Mouse (Mus musculus) kidney, postnatal 25 days (tissue): ENCODE measurements around the gene Doc2g.
"Not testable (repeated sequence)": the region's sequence is repeated elsewhere in the genome, so short reads cannot be mapped to it uniquely, and the experiment has no call there.

ENCODE experiments used
- DNase-seq, 2 experiments: peaks; one replicate each; pipeline ENCODE4 v3.0.0; 2021; ENCODE audit warnings: mixed read lengths in 2 of 2

The Doc2g gene

DNA sequence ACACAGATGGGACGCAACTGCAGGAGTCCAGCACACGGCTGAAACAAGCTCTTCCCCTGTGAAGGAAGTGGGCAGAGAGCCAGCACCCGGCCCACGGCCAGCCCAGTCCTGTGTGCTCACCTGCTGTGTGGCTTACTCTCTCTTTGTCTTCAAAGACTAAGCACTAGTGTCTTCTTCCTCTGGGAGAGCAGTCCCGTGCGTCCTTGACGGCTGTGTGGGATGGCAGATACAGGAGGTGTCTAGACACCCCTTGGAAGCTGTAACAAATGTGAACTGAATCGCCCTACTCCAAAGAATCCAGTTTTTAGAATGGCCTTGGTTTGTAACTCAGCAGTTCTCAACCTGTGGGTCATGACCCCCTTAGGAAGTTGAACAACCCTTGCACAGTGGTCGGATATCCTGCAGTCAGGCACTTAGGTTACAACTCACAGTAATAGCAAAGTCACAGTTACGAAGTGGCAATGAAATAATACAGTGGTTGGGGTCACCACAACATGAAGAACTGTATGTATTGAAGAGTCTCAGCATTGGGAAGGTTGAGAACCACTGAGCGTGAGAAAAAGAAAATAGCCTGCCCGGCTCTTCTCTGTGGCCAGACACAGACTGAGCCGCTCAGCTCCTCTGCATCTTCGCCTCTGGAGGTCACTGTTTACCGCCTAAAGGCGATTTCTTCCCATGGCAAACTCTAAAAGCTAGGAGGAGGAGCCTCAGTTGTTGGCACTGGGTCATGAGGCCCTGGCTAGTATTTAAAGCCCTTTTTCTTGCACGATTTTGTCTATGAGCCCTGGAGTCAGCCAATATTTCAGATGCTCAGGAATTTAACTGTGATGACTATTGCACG lies 15.8 kb downstream of the Doc2g start:
- peak; percentile 89 to 90 for DNase-seq

- no peak for DNase-seq
Observed at GRCm38 (mm10) chr19:4023185-4023584, 20.1 kb downstream of the Doc2g start.

DNA sequence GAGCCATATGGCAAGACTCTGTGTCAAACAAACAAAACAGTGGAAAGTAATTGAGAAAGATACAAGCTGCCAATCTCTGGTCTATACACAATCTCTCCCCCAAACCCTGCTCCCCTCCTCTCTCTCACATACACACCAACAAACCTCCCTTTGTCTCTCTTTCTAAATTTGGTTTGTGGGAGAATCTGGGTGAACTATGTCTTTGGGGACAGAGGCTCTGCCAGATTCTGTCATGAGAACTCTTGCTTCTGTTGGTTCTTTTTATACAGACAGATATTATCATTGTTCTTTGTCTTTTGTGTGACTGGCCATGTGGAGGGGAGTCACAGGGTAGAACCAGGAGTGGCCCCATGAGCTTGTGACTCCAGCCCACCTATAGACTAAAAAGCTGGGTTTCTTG lies 24.5 kb downstream of the Doc2g start:
- DNase-seq: no peak

GRCm38 (mm10) chr19:4032668-4033067 lies 29.6 kb downstream of the Doc2g start:
- no peak for DNase-seq

- peak; percentile 65 to 70 for DNase-seq
Observed at GRCm38 (mm10) chr19:4033298-4033697, 30.2 kb downstream of the Doc2g start.

- no peak for DNase-seq
Observed at GRCm38 (mm10) chr19:4033742-4034141, 30.6 kb downstream of the Doc2g start.

DNA sequence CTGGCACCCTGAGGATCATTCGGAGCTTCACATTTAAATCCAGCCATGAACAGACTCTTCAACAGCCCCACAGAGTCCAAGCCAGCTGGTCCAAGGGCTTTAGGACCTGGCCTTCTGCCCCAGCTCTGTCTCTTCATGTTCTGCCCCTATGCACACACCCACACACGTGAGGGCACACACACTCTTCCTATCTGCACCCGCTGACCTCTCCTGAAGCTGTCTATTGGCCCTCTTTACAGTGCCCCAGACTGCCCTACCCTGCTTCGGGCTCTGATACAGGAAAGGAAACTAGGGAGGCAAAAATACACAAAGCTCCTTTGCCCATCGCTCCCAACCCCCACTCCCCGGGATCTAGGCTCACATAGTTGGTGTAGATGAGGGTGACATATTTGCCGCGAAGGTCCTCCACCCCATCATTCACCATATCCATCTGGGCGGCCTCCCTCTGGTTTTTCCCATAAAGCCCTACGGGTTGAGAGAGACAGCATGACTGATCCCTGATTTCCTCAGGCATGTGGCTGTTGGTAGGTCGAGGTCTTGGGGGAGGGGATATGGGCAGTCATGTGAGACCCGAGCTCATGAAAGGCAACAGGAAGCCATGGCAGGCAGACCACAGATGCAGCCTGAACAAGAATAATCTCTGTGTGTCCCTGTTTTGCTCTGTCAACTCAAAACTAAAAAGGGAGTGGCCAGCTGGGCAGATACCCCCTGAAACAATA lies 33.4 kb downstream of the Doc2g start:
- DNase-seq: no peak

DNA sequence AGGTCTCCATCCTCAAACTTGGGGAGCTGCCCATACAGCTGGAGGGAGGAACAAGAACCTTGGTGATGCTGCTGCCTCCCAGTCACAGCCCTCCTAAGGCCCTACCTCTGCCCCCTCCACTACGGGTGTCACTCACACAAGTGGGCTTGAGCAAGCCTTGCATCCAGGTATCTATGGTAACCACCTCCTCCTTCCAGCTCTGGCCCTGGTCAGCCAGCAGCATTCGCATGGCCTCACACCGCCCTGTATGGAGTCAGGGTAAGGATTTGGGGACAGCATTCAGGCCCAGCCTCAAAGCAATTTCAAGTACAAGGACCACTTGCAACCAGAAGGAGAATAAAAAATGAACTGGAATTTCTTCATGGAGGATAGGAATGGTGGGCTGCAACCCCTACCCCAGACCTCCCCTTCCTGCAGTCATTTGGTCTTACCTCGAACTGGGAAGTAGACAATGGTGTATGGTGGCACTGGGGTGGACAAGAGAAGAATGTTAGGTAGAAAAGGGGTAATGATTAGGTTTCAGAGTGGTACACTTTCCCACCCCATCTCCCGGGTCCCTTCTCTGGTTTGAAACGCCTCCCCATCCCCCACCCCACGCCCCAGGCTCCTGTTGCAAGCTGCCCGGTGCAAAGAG lies 34.2 kb downstream of the Doc2g start:
- DNase-seq: not testable (repeated sequence)

DNA sequence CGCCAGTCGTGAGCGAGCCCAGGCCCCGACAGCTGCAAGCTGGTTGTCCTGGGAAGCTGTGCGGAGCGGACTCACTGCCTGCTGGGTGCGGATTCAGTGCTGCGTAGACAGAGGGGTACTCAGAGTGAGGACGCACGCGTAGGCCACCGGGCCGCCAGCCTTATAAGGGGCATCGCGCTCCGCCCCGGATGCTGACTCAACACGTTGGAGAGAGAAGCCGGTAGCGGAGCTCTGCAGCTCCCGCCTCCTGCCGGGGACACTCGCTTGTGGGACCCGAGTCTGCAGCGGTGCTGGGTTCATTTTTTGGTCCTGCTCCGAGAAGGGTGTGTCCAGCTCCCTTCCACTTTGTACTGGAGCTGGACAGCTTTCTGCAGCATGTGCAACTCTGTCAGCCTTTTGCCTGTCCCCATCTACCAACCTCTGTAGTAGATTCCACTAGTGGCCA lies 34.7 kb downstream of the Doc2g start, which contains the start of gene Gstp1:
TSS of gene Gstp1 (minus strand) at position 198 of the 445 bp plus-strand sequence.
- DNase-seq: peak; percentile 91 to 94

DNA sequence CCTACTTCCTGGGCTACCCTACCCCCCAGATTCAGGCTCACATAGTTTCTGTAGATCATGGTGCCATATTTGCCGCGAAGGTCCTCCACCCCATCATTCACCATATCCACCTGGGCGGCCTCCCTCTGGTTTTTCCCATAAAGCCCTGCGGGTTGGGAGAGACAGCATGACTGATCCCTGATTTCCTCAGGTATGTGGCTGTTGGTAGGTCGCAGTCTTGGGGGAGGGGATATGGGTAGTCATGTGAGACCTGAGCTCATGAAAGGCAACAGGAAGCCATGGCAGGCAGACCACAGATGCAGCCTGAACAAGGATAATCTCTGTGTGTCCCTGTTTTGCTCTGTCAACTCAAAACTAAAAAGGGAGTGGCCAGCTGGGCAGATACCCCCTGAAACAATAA lies 37.8 kb downstream of the Doc2g start:
- DNase-seq: not testable (repeated sequence)

- DNase-seq: not testable (repeated sequence)
Observed at GRCm38 (mm10) chr19:4041500-4041899, 38.4 kb downstream of the Doc2g start.

- peak; percentile 32 to 68 for DNase-seq
Observed at GRCm38 (mm10) chr19:4042124-4042523, 39.0 kb downstream of the Doc2g start.

- not testable (repeated sequence) for DNase-seq
Observed at GRCm38 (mm10) chr19:4044109-4044508, 41.0 kb downstream of the Doc2g start.

GRCm38 (mm10) chr19:4045966-4046865 lies 43.1 kb downstream of the Doc2g start, which contains the start of gene Gstp2:
Gstp2 (minus strand) TSS chr19:4046023.
- peak; percentile 88 to 89 for DNase-seq

GRCm38 (mm10) chr19:4046866-4047254 lies 43.7 kb downstream of the Doc2g start:
- peak in 1 of 2 experiments; percentile 30 for DNase-seq

DNA sequence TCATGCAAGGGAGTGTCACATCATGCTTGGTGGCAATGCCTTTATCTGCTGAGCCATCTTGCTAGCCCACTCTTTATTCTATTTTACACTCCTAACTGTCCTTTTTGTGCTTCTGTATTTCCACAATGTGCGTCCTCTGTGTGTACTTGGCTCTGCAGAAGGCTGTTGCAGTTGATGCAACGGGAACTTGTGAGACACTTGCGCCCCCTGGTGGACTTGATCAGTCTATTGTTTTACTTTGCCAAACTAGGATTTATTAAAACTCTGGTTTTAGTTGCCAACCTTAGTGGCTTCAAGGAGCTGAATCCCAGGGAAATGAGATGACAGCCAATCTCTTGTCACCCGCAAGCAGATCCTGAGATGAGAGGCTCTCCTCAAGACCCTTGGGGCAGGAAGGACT lies 44.7 kb downstream of the Doc2g start:
- DNase-seq: peak; percentile 81 to 96

- not testable (repeated sequence) for DNase-seq
Observed at GRCm38 (mm10) chr19:4049069-4049468, 46.0 kb downstream of the Doc2g start.

DNA sequence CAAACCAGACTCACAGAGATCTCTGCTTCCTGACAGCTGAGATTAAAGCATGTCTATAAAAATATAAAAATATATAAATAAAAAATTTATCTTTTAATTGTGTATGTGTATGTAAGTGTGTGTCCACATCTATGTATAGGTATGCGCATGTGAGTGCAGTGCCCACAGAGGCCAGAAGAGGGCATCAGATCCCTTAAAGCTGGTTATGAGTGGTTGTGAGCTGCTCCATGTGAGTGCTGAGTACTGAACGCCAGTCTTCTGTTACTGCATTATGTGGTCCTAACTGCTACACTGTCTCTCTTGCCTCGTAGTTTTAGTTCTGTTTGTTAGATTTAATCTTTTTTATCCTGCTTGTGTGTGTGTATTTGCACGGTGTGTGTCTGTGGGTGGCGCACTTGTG lies 47.9 kb downstream of the Doc2g start:
- DNase-seq: peak in 1 of 2 experiments; percentile 36

GRCm38 (mm10) chr19:4051741-4052515 lies 48.8 kb downstream of the Doc2g start:
- peak; percentile 76 to 90 for DNase-seq

DNA sequence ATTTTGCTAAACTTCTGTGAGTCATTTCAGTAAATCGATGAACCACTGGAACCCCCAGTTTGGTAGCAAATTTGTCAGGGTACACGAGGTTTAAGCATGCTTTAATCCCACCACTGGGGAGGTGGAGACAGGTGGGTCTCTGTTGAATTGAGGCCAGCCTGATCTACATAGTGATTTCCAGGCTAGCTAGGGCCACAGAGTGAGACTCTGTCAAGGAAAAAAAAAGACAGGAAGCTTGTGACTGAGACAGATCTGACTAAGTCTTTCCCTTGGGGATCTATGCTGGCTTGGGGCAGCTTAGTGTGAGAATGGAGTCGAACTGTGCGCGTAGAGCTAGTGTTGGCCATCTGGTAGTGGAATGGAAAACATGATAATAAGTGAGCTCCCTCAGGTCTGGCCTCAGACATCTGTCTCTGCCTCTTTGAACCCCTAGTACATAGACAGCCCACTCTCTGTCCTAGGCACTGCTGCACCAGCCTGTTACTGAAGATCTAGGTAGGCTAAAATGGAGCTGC lies 49.5 kb downstream of the Doc2g start:
- no peak for DNase-seq

DNA sequence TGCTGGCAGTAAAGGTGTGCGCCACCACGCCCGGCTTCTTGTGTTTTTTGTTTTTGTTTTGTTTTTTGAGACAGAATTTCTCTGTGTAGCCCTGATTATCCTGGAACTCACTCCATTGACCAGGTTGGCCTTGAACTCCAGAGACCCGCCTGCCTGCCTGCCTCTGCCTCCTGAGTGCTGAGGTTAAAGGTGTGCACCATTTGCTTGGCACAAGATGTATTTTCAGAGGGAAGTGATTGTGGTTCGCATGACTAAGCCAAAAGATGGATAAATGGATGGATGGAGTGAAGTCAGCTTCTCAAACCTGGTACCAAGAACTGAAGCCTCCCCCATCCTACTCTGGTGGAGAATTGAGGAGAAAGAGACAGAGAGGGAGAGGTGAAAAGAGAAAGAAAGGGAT lies 51.5 kb downstream of the Doc2g start:
- no peak for DNase-seq
